Mouse (Mus musculus): ENCODE data around the gene Sec63. TPM values are rescaled to one million over a fixed set of nuclear protein-coding genes. Genes with fewer than 3 reads are reported as not detected.
A peak's percentile ranks its signal among the peaks of the same experiment; 100 is the strongest.

The Sec63 gene
- total RNA-seq, 2 experiments from 2014 or later = 42.9 to 50.5 TPM

DNA sequence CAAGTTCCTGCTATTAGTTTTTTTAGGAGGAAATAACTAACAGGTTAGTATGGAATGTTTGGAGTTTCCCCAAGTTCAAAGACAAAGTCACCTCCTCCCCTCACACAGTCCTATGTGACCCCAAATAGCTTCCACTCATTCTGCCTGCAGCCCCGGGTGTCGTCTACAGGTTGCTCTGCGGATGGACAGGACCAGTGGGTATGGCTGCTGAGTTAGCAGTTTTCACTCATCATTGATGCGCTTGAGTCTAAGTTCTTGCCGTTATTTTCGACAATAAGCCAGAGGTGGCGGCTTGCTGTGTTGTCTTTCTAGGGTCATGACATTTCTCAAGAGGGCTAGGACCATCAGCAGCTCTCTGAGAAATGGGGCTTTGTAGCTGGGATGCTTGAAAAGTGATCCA is 100.2 kb downstream of the Sec63 start:
- intact Hi-C loops (cut with DNase I) = no loop called here
- no peak for DNase-seq

DNA sequence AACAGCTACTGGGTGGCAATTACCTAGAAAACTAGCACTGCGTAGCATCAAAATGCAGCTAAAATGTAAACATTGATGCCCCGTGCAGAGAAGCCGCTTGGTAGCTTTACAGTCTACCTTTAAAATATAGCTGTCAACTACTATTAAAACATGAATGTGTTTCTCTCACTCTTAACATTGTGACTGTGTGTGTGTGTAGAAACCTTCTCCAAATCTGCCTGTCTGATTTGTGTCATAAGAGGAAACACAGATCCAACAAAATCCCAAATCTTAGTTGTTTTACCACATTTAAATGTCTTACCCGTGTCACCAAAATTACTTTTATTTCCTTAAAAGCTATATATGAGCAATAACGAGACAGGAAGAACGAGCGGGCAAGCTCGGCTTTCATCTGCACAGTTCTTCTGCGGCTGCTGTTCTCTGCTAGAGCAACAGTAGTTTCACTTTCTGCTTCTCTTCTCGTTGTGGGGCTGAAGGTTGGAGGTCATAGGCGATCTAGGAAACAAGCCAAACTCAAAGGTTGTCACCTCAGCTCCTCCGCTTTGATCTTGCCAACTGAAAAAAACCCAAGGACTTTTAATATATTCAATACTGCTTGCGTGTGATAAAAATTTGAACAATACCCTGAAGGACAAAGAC is 100.9 kb downstream of the Sec63 start:
- intact Hi-C loops (cut with DNase I) = no loop called here

DNA sequence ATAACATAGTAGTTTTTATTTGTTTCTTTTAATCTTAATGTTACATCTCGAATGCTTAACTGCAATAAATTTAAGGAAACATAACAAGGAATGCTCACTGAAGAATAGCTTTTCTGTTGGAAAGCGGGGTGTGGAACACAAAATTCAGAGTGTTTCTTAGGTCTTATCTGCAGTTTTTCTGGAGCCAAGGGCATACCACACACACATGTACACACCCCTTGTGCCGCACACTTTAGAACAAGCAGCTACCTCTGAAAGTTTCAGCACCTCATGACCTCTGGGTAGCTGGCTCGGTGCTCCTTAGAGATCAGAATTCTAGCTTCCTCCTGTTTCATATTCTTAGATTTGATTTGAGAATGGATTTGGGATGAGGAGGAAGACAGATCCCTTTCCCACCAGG is 101.5 kb downstream of the Sec63 start:
- no peak for DNase-seq
- intact Hi-C loops (cut with DNase I) = no loop called here

More for the DNA sequence above, 100.9 kb downstream of the Sec63 start:
- DNase-seq = no peak

DNA sequence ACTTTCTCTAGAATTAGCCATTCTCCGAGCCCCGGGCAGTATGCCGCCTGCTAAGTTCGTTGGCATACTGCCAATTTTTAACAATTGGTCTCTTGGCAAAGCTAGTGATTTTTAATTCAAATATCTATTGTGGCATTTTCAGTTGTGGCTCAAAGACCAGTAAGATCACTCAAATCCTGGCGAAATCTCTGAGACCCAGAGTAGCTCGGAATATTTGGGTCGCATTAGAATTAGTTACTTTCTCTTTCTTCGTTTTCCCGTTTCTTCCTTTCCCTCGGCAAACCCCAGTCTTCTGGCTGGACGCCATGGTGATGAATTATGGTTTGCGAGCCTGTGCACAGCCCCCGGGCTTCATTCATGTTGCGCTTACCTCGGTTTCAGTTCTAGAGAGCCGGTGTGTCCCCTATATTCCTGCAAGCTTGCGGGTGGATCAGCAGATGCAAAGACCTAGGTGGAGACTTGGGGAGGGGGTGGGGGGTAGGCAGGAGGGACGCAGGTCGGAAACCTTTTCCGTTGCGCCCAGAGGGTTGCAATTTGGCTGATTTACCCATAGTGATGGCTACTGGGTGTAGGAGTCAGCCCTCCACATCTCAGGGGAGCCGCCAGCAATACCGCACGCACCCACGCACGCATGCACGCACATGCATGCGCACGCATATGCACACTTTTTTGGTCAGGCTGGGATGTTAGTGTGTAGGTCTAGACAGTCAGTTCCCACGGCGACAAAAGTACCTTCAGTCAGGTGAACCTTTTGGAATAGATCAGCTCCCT is 102.5 kb downstream of the Sec63 start:
- peak; percentile 77 for DNase-seq
- intact Hi-C loops (cut with DNase I) = no loop called here

DNA sequence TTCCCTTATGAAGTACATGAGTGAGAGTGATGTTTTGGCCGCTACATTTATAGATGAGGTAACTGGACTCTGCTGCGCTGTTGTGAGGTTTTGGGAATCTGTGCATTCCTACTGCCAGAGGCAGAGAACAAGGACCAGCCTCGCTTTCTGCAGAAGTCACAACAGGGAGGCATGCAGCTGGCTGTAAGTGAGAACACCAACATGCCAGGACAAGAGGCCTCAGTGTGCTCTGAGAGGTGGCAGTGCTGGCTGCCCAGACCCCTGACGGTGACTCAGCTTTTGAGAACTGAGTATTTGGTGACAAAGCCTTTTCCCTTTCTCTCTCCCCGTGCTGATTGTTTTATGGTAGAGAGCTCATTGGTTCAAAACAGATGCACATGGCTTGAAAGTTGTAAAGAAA is 103.4 kb downstream of the Sec63 start:
- no peak for DNase-seq
- intact Hi-C loops (cut with DNase I) = no loop called here

DNA sequence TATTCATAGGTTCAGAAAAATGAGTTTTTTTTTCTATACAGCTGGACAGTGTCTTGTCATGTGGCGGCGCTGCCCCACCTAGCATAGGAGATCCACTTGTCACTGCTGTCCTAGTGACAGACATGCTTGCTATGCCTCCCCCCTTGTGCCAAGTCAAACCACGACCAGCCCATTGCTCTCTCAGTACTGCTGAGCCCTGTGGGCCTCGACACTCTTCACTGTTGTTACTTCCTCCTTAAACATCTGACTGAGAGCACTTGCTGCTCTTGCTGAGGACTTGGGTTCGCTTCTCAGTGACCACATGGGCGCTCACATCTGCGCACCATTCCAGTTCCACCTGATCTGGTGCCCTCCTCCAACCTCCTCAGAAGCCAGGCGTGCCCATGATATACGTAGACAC is 107.1 kb downstream of the Sec63 start:
- intact Hi-C loops (cut with DNase I) = no loop called here

GRCm38 (mm10) chr10:42869467-42869866 is 108.2 kb downstream of the Sec63 start:
- DNase-seq = no peak
- intact Hi-C loops (cut with DNase I) = no loop called here

More for the DNA sequence above, 107.1 kb downstream of the Sec63 start:
- no peak for DNase-seq

DNA sequence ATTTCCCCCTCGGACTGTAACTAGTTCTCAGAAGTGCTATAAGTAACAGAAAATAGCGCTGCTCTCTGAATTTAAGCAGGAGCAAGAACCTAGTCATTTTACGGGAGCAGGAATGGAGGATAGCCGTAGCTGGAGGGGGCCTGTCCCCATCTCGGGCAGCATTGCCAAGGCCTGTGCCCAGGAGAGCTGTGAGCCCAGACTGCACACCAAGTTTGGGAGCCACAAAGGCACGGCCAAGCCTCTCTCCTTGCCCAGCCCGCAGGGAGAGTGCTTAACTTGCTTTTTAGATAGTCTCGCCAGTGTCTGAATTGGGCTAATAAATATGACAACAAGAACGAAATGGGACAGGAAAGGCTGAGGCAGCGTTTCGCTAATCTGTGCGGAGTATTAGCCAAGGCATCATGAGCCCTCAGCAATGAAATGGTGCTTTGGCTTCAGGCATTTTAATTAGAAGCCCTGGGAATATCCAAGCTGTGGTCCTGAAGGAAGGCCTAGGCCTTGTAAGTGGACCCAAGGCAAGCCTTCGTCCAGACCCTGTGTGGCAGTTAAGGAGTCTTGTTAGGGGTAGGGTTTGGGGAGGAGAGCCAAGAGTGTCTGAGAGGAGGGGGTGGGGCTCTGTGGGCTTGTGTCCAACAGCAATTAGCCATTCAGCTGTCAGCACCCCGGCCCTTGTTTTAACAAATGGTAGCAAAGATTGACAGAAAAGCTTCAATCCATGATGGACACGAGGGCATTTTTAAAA is 111.1 kb downstream of the Sec63 start:
- intact Hi-C loops (cut with DNase I) = no loop called here
- DNase-seq = peak; percentile 66

DNA sequence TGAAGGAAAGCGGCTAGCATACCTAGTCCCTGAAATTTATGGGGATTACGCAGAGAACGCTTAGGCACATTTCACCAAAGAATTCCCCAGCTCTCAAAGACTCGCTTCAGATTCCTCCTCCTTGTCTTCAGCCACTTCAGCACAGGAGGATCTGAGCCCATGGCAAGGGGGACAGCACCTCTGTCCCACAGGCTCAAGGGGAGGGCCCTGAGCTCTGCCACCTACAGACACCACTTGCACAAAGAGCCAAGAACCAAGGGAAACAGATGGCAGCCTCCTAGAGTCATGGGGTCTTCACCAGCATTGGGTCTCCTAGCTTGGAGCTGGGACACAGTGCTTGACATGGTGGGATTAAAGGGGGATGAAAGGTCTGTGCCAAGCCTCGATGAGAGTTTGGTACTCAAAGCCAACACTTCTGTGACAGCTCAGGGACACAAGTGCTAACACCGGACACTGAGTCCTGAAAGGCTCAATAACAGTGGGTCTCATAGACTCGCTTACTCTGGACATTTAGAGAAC is 111.8 kb downstream of the Sec63 start:
- peak; percentile 18 for DNase-seq
- intact Hi-C loops (cut with DNase I) = no loop called here

DNA sequence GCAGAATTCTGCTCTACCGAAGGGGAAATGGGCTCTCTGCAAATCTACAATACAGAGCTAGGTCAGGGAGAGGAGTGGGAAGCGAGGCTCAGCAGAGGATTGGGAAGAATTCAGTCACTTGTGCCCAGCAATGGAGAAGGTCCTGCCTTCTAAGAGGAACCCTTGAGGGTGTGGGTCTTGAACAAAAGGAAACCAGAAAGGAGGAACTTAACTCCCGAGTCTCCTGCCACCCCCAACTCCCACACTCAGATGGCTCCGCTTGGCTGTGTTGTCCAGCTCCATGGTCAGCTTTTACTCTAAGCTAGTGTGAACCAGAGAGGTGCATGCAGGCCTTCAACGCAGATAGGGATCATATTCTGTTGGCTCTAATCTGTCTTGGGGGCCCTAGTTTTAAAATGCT is 114.9 kb downstream of the Sec63 start:
- DNase-seq = no peak
- intact Hi-C loops (cut with DNase I) = no loop called here

DNA sequence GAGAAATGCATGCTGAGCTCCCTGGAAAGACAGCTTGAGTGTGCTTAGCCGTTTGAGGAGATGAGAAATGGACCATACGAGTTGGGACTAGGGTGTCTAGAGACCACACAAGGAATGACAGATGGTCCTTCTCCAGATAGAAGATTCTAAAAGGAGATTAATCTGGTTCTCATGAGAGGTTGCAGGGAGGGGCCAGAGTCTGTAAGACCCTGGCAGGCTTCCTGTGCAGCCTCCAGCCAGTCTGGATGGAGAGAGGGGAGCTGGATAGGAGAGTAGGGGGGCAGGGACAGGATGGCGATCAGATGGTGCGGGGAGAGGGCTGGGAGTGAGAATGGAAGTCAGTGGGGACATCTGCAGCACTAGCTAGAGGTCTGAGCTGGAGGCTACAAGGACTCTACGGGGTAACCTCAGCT is 118.0 kb downstream of the Sec63 start:
- intact Hi-C loops (cut with DNase I) = no loop called here

DNA sequence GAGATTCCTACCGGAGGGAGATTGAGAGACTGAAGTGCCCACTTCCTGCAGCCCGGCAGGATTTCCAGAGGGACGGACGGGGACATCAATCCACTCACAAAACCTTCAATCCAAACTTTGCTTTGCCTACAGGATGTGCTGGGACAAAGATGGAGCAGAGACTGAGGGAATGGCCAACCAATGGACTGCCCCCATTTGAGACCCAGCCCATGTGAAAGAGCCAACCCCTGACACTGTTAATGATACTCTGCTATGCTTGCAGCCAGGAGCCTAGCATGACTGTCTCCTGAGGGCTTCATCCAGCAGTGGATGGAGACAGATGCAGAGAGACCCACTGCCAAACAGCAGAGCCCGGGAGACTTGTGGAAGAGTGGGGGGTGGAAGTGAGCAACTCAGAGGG is 118.4 kb downstream of the Sec63 start:
- no peak for DNase-seq
- intact Hi-C loops (cut with DNase I) = no loop called here

More for the DNA sequence above, 118.0 kb downstream of the Sec63 start:
- peak; percentile 27 for DNase-seq

Other genes starting within 250 kb of the Sec63 start
- 10 to 100 TPM; 11.1 to 13.1 TPM for gene Nr2e1, start 177.9 kb upstream of the Sec63 start, total RNA-seq (2021)
- 10 to 100 TPM; 32.0 to 34.1 TPM for gene Ostm1, start 177.7 kb upstream of the Sec63 start, total RNA-seq (2021)
- 10 to 100 TPM; 11.1 to 11.6 TPM for gene Scml4, start 98.9 kb downstream of the Sec63 start, total RNA-seq (2021)

Measured in left cerebral cortex, postnatal 4 days (tissue).